Mouse (Mus musculus): ENCODE results near the gene Efna2.

The Efna2 gene

DNA sequence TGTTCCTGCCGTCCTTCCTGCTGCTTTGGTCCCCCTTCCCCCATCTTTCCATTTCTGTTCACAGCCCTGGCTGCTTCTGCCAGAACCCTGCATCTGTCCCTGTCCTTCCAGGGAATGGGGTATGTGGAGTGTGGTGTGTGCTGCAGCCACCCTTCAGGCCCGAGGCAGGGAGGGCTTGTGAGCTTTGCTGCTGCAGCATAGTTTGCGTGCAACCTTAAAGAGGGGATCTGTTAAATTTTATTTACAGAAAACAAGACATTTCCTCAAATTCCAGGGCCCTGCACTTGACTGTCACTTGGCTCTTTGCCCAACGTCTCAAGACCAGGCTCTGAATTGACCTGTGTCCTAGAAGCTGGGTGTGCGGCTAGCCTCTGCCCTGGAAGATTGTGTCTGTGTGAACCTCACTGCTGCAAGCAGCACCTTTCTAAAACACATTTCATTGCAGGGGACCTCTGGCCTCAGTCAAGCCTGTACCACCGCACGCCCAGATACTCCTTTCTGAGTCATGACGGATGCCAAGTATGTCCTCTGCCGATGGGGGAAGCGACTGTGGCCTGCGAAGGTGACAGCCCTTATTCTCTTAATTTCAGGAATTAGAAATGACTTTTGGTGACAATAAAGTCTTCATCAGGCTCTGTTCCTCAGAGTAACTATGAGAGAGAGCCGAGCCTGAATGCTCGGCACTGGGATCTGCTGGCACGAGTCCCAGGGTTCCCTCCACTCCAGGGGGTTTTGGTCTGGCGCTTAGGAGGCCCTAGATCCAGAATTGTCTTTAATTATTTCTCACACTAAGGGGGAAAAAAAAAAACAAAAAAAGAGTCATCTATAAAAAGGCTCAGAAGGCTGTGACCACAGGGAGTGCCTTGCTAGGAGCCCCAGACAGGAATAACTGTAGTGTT is 48.8 kb downstream of the Efna2 start:
- no peak for DNase-seq (ENCODE audit: low spot score)

DNA sequence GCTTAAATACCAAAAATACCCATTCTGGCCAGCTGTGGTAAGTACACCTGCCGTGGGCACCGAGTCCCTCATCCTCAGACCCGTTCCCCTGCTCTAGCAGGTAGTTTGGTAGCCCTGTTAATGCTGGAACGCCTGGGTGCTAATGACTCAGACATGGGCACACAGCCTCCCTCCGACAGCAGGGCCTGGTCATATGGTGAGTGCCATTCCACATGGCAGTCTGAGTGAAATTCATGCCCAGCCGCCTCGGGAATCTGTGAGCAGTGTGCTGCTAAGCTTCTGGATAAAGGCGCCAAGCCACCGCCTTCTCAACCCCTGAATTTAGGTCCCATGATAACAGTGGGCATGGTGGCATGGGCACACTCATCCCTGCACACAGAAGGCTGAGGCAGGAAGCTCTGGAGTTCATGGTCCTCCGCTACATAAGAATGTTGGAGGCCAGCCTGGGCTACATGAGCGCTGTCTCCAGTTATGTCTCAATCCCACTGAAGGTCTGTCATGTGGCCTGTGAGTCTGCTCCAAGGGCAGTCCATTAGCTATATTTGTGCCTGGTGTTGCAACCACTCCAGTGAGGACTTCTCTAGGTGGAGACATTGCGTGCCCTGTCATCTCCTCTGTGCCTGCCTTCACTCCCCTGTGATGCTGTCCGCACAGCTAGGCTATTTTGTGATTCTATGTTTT is 57.0 kb downstream of the Efna2 start:
- DNase-seq (ENCODE audit: low spot score): no peak

- DNase-seq (ENCODE audit: low spot score): no peak
Observed at GRCm38 (mm10) chr10:80237020-80237419, 57.7 kb downstream of the Efna2 start.

GRCm38 (mm10) chr10:80238306-80238705 is 59.0 kb downstream of the Efna2 start:
- no peak for DNase-seq (ENCODE audit: low spot score)
